Mouse (Mus musculus) layer of hippocampus, postnatal 14 days (tissue): Measurements from ENCODE around the gene Hoxb4. TPM values are rescaled to one million over a fixed set of nuclear protein-coding genes. Genes with fewer than 3 reads are reported as not detected.

Source experiments
- DNase-seq, 2 experiments: peaks; one replicate each; pipeline ENCODE4 v3.0.0; 2021 to 2022; ENCODE audit warnings: low spot score in 2 of 2, mixed read lengths in 1 of 2
- long read RNA-seq, 2 experiments: library from polyadenylated mRNA; stranded (forward); transcript quantifications; one replicate each; pipeline ENCODE4 v2.0.0; 2021
- total RNA-seq, 2 experiments: library from RNA; stranded (reverse); gene quantifications; 2 replicates each; pipeline ENCODE4 v1.2.3; 2021

Gene Hoxb4
- total RNA-seq: not detected
- long read RNA-seq, experiment 1: 0 reads
- long read RNA-seq, experiment 2: 0 reads

- DNase-seq: no peak
Observed at GRCm38 (mm10) chr11:96317608-96318367, at the start of gene Hoxb4. Gene Hoxb4 (plus strand): TSS chr11:96318267.

GRCm38 (mm10) chr11:96269869-96270268 is 48.2 kb upstream of the Hoxb4 start:
- DNase-seq: no peak

GRCm38 (mm10) chr11:96270996-96271540 is 47.0 kb upstream of the Hoxb4 start, which contains the start of gene Hoxb9:
Gene Hoxb9 (plus strand): TSS chr11:96271457.
- DNase-seq: no peak

GRCm38 (mm10) chr11:96271541-96272011 is 46.5 kb upstream of the Hoxb4 start:
- no peak for DNase-seq

- no peak for DNase-seq
Observed at GRCm38 (mm10) chr11:96272024-96272921, 45.8 kb upstream of the Hoxb4 start.

GRCm38 (mm10) chr11:96274428-96274827 is 43.6 kb upstream of the Hoxb4 start:
- no peak for DNase-seq

GRCm38 (mm10) chr11:96275896-96276295 is 42.2 kb upstream of the Hoxb4 start:
- DNase-seq: no peak

GRCm38 (mm10) chr11:96277151-96278044 is 40.7 kb upstream of the Hoxb4 start:
- no peak for DNase-seq

- no peak for DNase-seq
Observed at GRCm38 (mm10) chr11:96278324-96278723, 39.7 kb upstream of the Hoxb4 start.

GRCm38 (mm10) chr11:96278773-96279172 is 39.3 kb upstream of the Hoxb4 start:
- peak; percentile 74 to 88 for DNase-seq

GRCm38 (mm10) chr11:96279421-96280233 is 38.4 kb upstream of the Hoxb4 start:
- no peak for DNase-seq

GRCm38 (mm10) chr11:96280399-96281378 is 37.4 kb upstream of the Hoxb4 start:
- DNase-seq: no peak

GRCm38 (mm10) chr11:96281396-96281795 is 36.7 kb upstream of the Hoxb4 start:
- no peak for DNase-seq

GRCm38 (mm10) chr11:96281855-96282570 is 36.1 kb upstream of the Hoxb4 start, which contains the start of gene Hoxb8:
Gene Hoxb8 (plus strand): TSS chr11:96281905.
- no peak for DNase-seq

GRCm38 (mm10) chr11:96282795-96283430 is 35.2 kb upstream of the Hoxb4 start:
- no peak for DNase-seq

- no peak for DNase-seq
Observed at GRCm38 (mm10) chr11:96284041-96284749, 33.9 kb upstream of the Hoxb4 start.
